Mouse (Mus musculus) spleen, adult 2 months (tissue): ENCODE measurements around the gene Ppp2r1b.

Experiments
- CTCF ChIP-seq: fragments of 200-500 bp; IDR thresholded peaks from 2 replicates; pipeline ENCODE4 v1.5.1; 2011; ENCODE audit warnings: mild to moderate bottlenecking, inconsistent platforms; ENCODE audit not compliant: insufficient read depth, insufficient read length, insufficient replicate concordance; ENCODE audit errors: extremely low read depth
- POLR2A ChIP-seq: fragments of 200-500 bp; IDR thresholded peaks from 2 replicates; pipeline ENCODE4 v1.6.1; 2011; ENCODE audit warnings: low read depth, low read length, inconsistent platforms

GRCm38 (mm10) chr9:50893665-50894064 lies 48.6 kb downstream of the Ppp2r1b start:
- TF ChIP-seq POLR2A (no peak), CTCF (no peak)
